Mouse (Mus musculus) cerebellum, adult 2 months (tissue): ENCODE results near the gene Abhd12.

Experiments
- CTCF ChIP-seq: fragments of 200-500 bp; IDR thresholded peaks from 2 replicates; pipeline ENCODE4 v1.5.1; 2011; ENCODE audit warnings: low read depth, mild to moderate bottlenecking, control low read depth, low read length, moderate library complexity, borderline replicate concordance; ENCODE audit not compliant: insufficient read depth
- POLR2A ChIP-seq: fragments of 200-500 bp; IDR thresholded peaks from 2 replicates; pipeline ENCODE4 v1.6.1; 2011; ENCODE audit warnings: low read length, control low read depth, borderline replicate concordance; ENCODE audit not compliant: insufficient read depth

DNA sequence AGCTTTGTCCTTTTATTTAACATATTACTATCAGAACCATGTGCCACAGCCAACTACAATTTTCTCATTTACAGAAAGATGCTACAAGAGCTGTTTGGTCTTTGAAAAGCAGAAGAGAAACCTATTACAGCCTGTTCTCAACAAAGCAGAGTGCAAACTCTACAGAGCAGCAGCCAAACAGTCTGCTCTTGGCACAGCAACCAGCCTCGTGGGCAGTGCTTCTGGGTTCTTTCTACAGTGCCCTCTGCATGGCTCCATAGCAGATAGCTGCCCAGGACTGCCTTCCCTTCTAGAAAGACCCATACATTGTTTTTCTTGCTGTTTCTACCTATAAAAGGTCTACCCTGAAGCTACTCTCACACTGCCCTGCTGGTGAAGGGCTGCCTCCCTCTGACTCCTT, 59.7 kb downstream of the Abhd12 start:
- TF ChIP-seq POLR2A (no peak), CTCF (no peak)
